Mouse (Mus musculus) hindbrain, embryonic 13.5 days (tissue): ENCODE results near the gene Ift80. TPM values are rescaled to one million over a fixed set of nuclear protein-coding genes. Genes with fewer than 3 reads are reported as not detected.

Source experiments
- ATAC-seq: fragments of 200-750 bp; cut with Nextera tagmentation; 2 replicates; pipeline ENCODE4 v1.8.0; 2017; ENCODE audit warnings: moderate TSS enrichment; ENCODE audit not compliant: low FRiP score
- H3K27ac ChIP-seq: fragments of 300-500 bp; sonication (generic); 2 replicates; pipeline ENCODE4 v1.5.1; 2015; ENCODE audit warnings: inconsistent platforms, mild to moderate bottlenecking, moderate library complexity
- H3K27me3 ChIP-seq: fragments of 300-500 bp; sonication (generic); 2 replicates; pipeline ENCODE4 v1.6.1; 2015; ENCODE audit warnings: mild to moderate bottlenecking, inconsistent platforms
- H3K36me3 ChIP-seq: fragments of 300-500 bp; sonication (generic); 2 replicates; pipeline ENCODE4 v1.6.1; 2015; ENCODE audit warnings: mild to moderate bottlenecking, inconsistent platforms
- H3K4me1 ChIP-seq: fragments of 300-500 bp; sonication (generic); replicated peaks from 2 replicates; pipeline ENCODE4 v1.6.1; 2015; ENCODE audit warnings: inconsistent platforms
- H3K4me2 ChIP-seq: fragments of 300-500 bp; sonication (generic); 2 replicates; pipeline ENCODE4 v1.6.1; 2015; ENCODE audit warnings: inconsistent platforms, mild to moderate bottlenecking, moderate library complexity
- H3K4me3 ChIP-seq: fragments of 300-500 bp; sonication (generic); 2 replicates; pipeline ENCODE4 v1.5.1; 2015; ENCODE audit warnings: mild to moderate bottlenecking, inconsistent platforms
- H3K9ac ChIP-seq: fragments of 300-500 bp; sonication (generic); 2 replicates; pipeline ENCODE4 v1.6.1; 2015; ENCODE audit warnings: mild to moderate bottlenecking, inconsistent platforms
- H3K9me3 ChIP-seq: fragments of 300-500 bp; sonication (generic); 2 replicates; pipeline ENCODE4 v1.6.1; 2016; ENCODE audit warnings: inconsistent platforms
- WGBS: fragments of 180-500 bp; shearing (Covaris S2); methylation state at CpG from one replicate; pipeline ENCODE4 v1.1.7; 2015; 5-methylcytosine and 5-hydroxymethylcytosine counted together
- polyA plus RNA-seq: library from polyadenylated mRNA; unstranded; fragments of >200 nt; fragmentation: Nextera tagmentation; extraction: Ambion mirVana; gene quantifications from 2 replicates; pipeline ENCODE4 v1.2.1, GENCODE M21; 2015

The Ift80 gene
- polyA plus RNA-seq, 1 experiment from 2014 or later = 9.8 TPM

GRCm38 (mm10) chr3:68979187-68979586 is 25.2 kb downstream of the Ift80 start:
- ATAC-seq = no peak
- Histone ChIP-seq H3K4me2 (no peak overlapping the region), H3K4me3 (no peak overlapping the region), H3K4me1 (no peaks in the 10 kb centered on the region), H3K9me3 (no peaks in the 10 kb centered on the region), H3K36me3 (peaks cover 6% of the 10 kb centered on the region), H3K27me3 (no peaks in the 10 kb centered on the region), H3K9ac (no peak overlapping the region), H3K27ac (no peak overlapping the region)
- WGBS = 94% methylated on average over 10 of the region's 10 CpGs

- Histone ChIP-seq H3K4me2 (no peak overlapping the region), H3K27me3 (no peaks in the 10 kb centered on the region), H3K36me3 (peaks cover 10% of the 10 kb centered on the region), H3K9ac (no peak overlapping the region), H3K27ac (no peak overlapping the region), H3K9me3 (no peaks in the 10 kb centered on the region), H3K4me1 (no peaks in the 10 kb centered on the region), H3K4me3 (no peak overlapping the region)
- no peak for ATAC-seq
- 93% methylated on average over 4 of the region's 4 CpGs for WGBS
Observed at GRCm38 (mm10) chr3:68977696-68978095, 26.7 kb downstream of the Ift80 start.

- Histone ChIP-seq H3K9me3 (no peaks in the 10 kb centered on the region), H3K4me3 (no peak overlapping the region), H3K4me1 (no peaks in the 10 kb centered on the region), H3K36me3 (peaks cover 7% of the 10 kb centered on the region; the same call in 1 of the 2 replicates), H3K9ac (no peak overlapping the region), H3K4me2 (no peak overlapping the region), H3K27ac (no peak overlapping the region), H3K27me3 (no peaks in the 10 kb centered on the region)
- WGBS = 75% methylated on average over 9 of the region's 9 CpGs
- ATAC-seq = no peak
Observed at GRCm38 (mm10) chr3:68975533-68976490, 28.6 kb downstream of the Ift80 start.

DNA sequence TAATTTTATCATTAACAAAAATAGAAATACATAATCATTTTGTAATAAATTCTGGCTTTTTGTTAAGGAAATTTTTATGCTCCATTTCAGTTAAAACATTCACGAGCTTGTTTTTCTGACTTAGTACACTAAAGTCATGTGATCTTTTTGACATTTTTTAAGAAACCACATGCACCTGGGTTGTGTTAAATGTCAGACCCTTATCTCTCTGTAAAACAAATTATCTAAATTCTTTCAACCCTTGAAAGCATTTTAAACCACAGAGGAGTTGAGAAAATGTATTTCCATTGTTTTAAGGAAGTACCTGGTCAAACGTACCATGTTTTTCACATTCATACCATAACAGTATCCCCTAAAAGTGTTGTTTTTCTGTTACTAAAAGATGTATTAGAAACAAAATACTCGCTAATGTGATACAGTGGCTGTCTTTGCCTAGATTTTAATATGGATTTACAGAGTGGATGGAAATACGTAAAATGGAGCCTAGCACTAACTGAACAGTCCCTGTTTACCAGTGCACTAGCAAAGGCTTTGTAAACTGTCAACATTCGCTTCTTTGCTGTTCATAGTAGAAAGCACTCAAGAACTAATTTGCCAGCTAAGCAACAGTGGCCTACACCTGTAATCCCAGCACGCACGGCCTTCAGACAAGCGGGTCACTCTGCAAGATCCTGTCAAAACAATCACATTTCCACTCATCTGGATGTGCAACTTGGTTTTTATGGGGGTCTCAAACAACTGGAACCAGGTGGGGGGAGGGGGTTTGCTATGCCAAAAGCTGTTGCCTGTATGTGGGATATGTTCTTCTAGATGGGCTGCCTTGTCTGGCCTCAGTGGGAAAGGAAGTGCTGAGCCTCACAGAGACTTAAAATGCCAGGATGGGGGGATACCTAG is 29.5 kb downstream of the Ift80 start:
- H3K9ac ChIP-seq = no peak overlapping the region
- H3K27me3 ChIP-seq = no peaks in the 10 kb centered on the region
- no peaks in the 10 kb centered on the region for H3K4me1 ChIP-seq
- no peak overlapping the region for H3K27ac ChIP-seq
- WGBS = 92% methylated on average over 8 of the region's 8 CpGs
- H3K4me3 ChIP-seq = no peak overlapping the region
- ATAC-seq = no peak
- H3K9me3 ChIP-seq = no peaks in the 10 kb centered on the region
- no peak overlapping the region for H3K4me2 ChIP-seq
- H3K36me3 ChIP-seq = peaks cover 7% of the 10 kb centered on the region; the same call in 1 of the 2 replicates

DNA sequence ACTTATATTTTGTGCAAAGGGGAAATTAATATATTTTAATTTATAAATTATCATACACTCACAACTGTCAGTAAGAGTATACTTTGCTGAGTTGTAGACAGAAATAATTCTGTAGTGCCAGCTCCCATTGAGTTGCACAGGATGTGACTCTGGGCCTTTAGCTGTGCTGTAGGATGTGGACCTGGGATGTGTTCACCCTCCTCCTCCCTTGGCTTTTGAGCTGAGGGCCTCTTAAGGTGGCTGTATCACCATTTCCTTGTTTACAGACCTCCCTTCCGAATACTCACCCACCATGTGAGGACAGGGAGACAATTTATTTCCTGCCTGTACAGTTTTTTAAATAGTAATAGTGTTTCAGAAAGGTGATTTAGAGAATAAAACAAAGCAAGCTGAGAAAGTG is 30.8 kb downstream of the Ift80 start:
- WGBS = 85% methylated on average over 1 of the region's 1 CpGs
- H3K9me3 ChIP-seq = no peaks in the 10 kb centered on the region
- no peak overlapping the region for H3K4me3 ChIP-seq
- no peaks in the 10 kb centered on the region for H3K4me1 ChIP-seq
- H3K36me3 ChIP-seq = peaks cover 7% of the 10 kb centered on the region; the same call in 1 of the 2 replicates
- no peak overlapping the region for H3K9ac ChIP-seq
- H3K27ac ChIP-seq = no peak overlapping the region
- no peak overlapping the region for H3K4me2 ChIP-seq
- no peak for ATAC-seq
- no peaks in the 10 kb centered on the region for H3K27me3 ChIP-seq

DNA sequence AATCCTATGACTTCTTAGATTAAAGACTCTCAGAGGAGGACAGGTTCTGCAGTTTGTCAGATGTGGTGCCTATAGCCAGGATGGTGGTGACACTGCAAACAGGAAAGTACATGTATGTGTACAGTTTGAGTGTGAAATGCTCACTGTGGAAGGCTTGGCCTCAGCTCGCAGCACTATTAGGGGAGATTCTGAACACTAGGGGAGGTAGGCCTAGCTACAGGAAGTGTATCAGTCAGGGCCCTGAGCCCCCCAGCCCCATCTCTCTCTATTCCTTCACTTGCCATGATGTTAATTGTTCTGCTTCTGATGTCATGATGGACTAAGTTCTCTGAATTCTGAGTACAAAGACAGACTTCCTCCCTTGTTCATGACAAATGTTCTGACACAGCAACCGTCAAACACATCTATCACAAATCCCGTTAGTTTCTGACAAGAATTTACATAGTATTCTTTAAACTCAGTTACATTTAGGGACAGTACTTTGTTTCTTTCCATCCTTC is 35.2 kb downstream of the Ift80 start:
- H3K4me2 ChIP-seq = no peak overlapping the region
- no peak overlapping the region for H3K9ac ChIP-seq
- 0 out of 2 replicates have a peak, but pooled peaks cover 3% of the 10 kb centered on the region for H3K9me3 ChIP-seq
- H3K27ac ChIP-seq = no peak overlapping the region
- 90% methylated on average over 3 of the region's 3 CpGs for whole genome bisulfite sequencing
- no peaks in the 10 kb centered on the region for H3K4me1 ChIP-seq
- peaks cover 36% of the 10 kb centered on the region for H3K36me3 ChIP-seq
- no peaks in the 10 kb centered on the region for H3K27me3 ChIP-seq
- H3K4me3 ChIP-seq = no peak overlapping the region
- no peak for ATAC-seq

- no peaks in the 10 kb centered on the region for H3K4me1 ChIP-seq
- WGBS = 93% methylated on average over 6 of the region's 6 CpGs
- 0 out of 2 replicates have a peak, but pooled peaks cover 3% of the 10 kb centered on the region for H3K9me3 ChIP-seq
- H3K4me3 ChIP-seq = no peak overlapping the region
- no peak overlapping the region for H3K9ac ChIP-seq
- H3K27ac ChIP-seq = no peak overlapping the region
- peaks cover 39% of the 10 kb centered on the region for H3K36me3 ChIP-seq
- H3K27me3 ChIP-seq = no peaks in the 10 kb centered on the region
- no peak overlapping the region for H3K4me2 ChIP-seq
- ATAC-seq = no peak
Observed at GRCm38 (mm10) chr3:68967404-68967803, 37.0 kb downstream of the Ift80 start.

GRCm38 (mm10) chr3:68966527-68967285 is 37.7 kb downstream of the Ift80 start:
- 0 out of 2 replicates have a peak, but pooled peaks cover 3% of the 10 kb centered on the region for H3K9me3 ChIP-seq
- H3K9ac ChIP-seq = no peak overlapping the region
- H3K27ac ChIP-seq = no peak overlapping the region
- no peak overlapping the region for H3K4me2 ChIP-seq
- ATAC-seq = no peak
- 98% methylated on average over 6 of the region's 6 CpGs for WGBS
- H3K36me3 ChIP-seq = peaks cover 39% of the 10 kb centered on the region
- no peaks in the 10 kb centered on the region for H3K27me3 ChIP-seq
- H3K4me1 ChIP-seq = no peaks in the 10 kb centered on the region
- H3K4me3 ChIP-seq = no peak overlapping the region

DNA sequence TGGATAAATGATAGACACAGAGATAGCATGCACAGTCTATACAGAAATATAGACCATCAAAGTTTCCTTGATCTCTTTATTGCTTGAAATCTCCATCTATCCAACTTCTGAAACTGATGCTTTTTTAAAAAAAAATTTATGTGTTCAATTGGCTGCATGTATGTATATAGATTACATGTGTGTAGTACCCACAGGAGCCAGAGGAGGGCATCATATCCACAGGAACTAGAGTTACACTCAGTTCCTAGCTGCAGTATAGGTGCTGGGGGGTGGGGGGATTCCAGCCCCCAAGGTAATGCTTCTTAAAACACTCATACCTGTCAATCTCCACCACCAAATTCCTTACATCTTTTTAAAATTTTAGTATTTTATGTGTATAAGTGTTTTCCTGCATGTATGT is 39.7 kb downstream of the Ift80 start:
- Histone ChIP-seq H3K4me3 (no peak overlapping the region), H3K27me3 (no peaks in the 10 kb centered on the region), H3K27ac (no peak overlapping the region), H3K9ac (no peak overlapping the region), H3K36me3 (peaks cover 43% of the 10 kb centered on the region), H3K9me3 (0 out of 2 replicates have a peak, but pooled peaks cover 3% of the 10 kb centered on the region), H3K4me1 (no peaks in the 10 kb centered on the region), H3K4me2 (no peak overlapping the region)
- ATAC-seq = no peak

GRCm38 (mm10) chr3:68957413-68957812 is 47.0 kb downstream of the Ift80 start:
- Histone ChIP-seq H3K27ac (no peak overlapping the region), H3K4me1 (no peaks in the 10 kb centered on the region), H3K9me3 (no peaks in the 10 kb centered on the region), H3K9ac (no peak overlapping the region), H3K4me3 (no peak overlapping the region), H3K4me2 (no peak overlapping the region), H3K36me3 (peaks cover 5% of the 10 kb centered on the region), H3K27me3 (no peaks in the 10 kb centered on the region)
- WGBS = 93% methylated on average over 3 of the region's 3 CpGs
- no peak for ATAC-seq

DNA sequence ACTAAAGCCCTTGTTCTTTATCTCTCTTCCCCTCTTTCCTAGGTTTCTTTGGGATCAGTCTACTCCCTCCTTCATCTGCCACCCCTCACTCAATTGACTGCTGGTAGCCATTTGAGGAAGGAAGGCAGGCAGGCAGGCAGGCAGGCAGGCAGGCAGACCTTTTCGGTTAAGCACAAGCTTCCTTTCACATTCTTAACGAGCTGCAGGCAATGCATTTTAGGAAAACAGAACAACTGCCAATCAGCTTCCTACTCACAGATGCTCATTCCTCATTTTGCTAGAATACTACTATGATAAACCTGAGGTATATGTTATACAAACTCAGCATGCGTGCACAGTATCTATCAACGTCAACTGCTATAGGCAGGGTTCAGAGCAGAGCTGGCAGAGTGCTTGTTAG is 47.9 kb downstream of the Ift80 start:
- Histone ChIP-seq H3K4me2 (no peak overlapping the region), H3K27ac (no peak overlapping the region), H3K36me3 (peaks cover 4% of the 10 kb centered on the region), H3K27me3 (no peaks in the 10 kb centered on the region), H3K9me3 (no peaks in the 10 kb centered on the region), H3K4me3 (no peak overlapping the region), H3K9ac (no peak overlapping the region), H3K4me1 (no peaks in the 10 kb centered on the region)
- no peak for ATAC-seq
- 65% methylated on average over 4 of the region's 4 CpGs for whole genome bisulfite sequencing
